Mouse (Mus musculus) layer of hippocampus, adult 2 months (tissue): ENCODE data around the gene Rp9. TPM values are rescaled to one million over a fixed set of nuclear protein-coding genes. Genes with fewer than 3 reads are reported as not detected.
"Not testable (repeated sequence)": the region's sequence is repeated elsewhere in the genome, so short reads cannot be mapped to it uniquely, and the experiment has no call there.

Experiments used
- DNase-seq, 2 experiments: peaks; one replicate each; pipeline ENCODE4 v3.0.0; 2022; ENCODE audit warnings: low spot score in 2 of 2
- H3K27ac ChIP-seq: fragments of 200-600 bp; 2 replicates; pipeline ENCODE4 v1.8.1; 2022
- H3K4me3 ChIP-seq: fragments of 200-600 bp; 2 replicates; pipeline ENCODE4 v1.8.1; 2022; ENCODE audit warnings: mild to moderate bottlenecking
- CTCF ChIP-seq: fragments of 200-600 bp; conservative IDR thresholded peaks from 2 replicates; pipeline ENCODE4 v1.8.1; 2022; ENCODE audit warnings: antibody characterized with exemption, mild to moderate bottlenecking, moderate library complexity
- total RNA-seq, 2 experiments: library from RNA; stranded (reverse); gene quantifications; 2 replicates each; pipeline ENCODE4 v1.2.3; 2021

The Rp9 gene
- total RNA-seq, 2 experiments from 2014 or later = 34.3 to 34.5 TPM

GRCm38 (mm10) chr9:22483866-22484561 lies 14.5 kb upstream of the Rp9 start:
- DNase-seq = no peak
- TF ChIP-seq CTCF = no peak
- Histone ChIP-seq H3K4me3 (no peak overlapping the region), H3K27ac (no peak overlapping the region)

GRCm38 (mm10) chr9:22478946-22479345 lies 9.4 kb upstream of the Rp9 start:
- H3K4me3 ChIP-seq = no peak overlapping the region
- TF ChIP-seq CTCF = no peak
- no peak overlapping the region for H3K27ac ChIP-seq
- no peak for DNase-seq

- DNase-seq = no peak
- H3K27ac ChIP-seq = peak overlapping the region; percentile 85
These were observed 6.7 kb upstream of the Rp9 start for GRCm38 (mm10) chr9:22476265-22476664.

GRCm38 (mm10) chr9:22475424-22475868 lies 5.9 kb upstream of the Rp9 start, which contains the start of gene Bbs9:
TSS of gene Bbs9 (plus strand) at chr9:22475715.
- Histone ChIP-seq H3K4me3 (peak within 1 kb of the TSS; percentile 65), H3K27ac (peak within 1 kb of the TSS; percentile 85)
- TF ChIP-seq CTCF = no peak
- DNase-seq = peak; percentile 94 to 96

More at GRCm38 (mm10) chr9:22476265-22476664, 6.7 kb upstream of the Rp9 start:
- no peak for TF ChIP-seq CTCF
- peak overlapping the region; percentile 65 for H3K4me3 ChIP-seq

- Histone ChIP-seq H3K27ac (peak overlapping the region; percentile 89; the same call in 1 of the 2 replicates), H3K4me3 (peak overlapping the region; percentile 85; the same call in 1 of the 2 replicates)
- no peak for DNase-seq
- TF ChIP-seq CTCF = no peak
These were observed 664 bp downstream of the Rp9 start for GRCm38 (mm10) chr9:22468899-22469259.

GRCm38 (mm10) chr9:22468170-22468898 lies 1.2 kb downstream of the Rp9 start:
- TF ChIP-seq CTCF = no peak
- Histone ChIP-seq H3K4me3 (peak overlapping the region; percentile 85), H3K27ac (peak overlapping the region; percentile 89)
- DNase-seq = peak in 1 of 2 experiments; percentile 32

- no peak for TF ChIP-seq CTCF
- H3K4me3 ChIP-seq = peak overlapping the region; percentile 85
- peak overlapping the region; percentile 89 for H3K27ac ChIP-seq
- DNase-seq = peak in 1 of 2 experiments; percentile 34
These were observed 2.0 kb downstream of the Rp9 start for GRCm38 (mm10) chr9:22467371-22468169.

- TF ChIP-seq CTCF = no peak
- H3K27ac ChIP-seq = no peak overlapping the region
- H3K4me3 ChIP-seq = no peak overlapping the region
- DNase-seq = no peak
These were observed 3.3 kb downstream of the Rp9 start for GRCm38 (mm10) chr9:22466212-22466611.

GRCm38 (mm10) chr9:22461946-22462345 lies 7.6 kb downstream of the Rp9 start:
- peak; percentile 55 to 65 for DNase-seq
- Histone ChIP-seq H3K27ac (peak overlapping the region; percentile 71; the same call in 1 of the 2 replicates), H3K4me3 (no peak overlapping the region)
- TF ChIP-seq CTCF = no peak

GRCm38 (mm10) chr9:22457142-22457835 lies 12.3 kb downstream of the Rp9 start:
- no peak overlapping the region for H3K27ac ChIP-seq
- TF ChIP-seq CTCF = no peak
- no peak overlapping the region for H3K4me3 ChIP-seq
- DNase-seq = no peak

- H3K4me3 ChIP-seq = no peak overlapping the region
- no peak overlapping the region for H3K27ac ChIP-seq
- DNase-seq = no peak
- peak; percentile 19 for TF ChIP-seq CTCF
These were observed 14.5 kb downstream of the Rp9 start for GRCm38 (mm10) chr9:22455041-22455440.

GRCm38 (mm10) chr9:22453990-22454389 lies 15.6 kb downstream of the Rp9 start, which contains the start of gene Gm17545:
TSS of gene Gm17545 (plus strand) at chr9:22454290.
- H3K4me3 ChIP-seq, H3K27ac ChIP-seq, DNase-seq: not testable (repeated sequence)
